Mouse (Mus musculus): ENCODE measurements at regions not wholly inside any gene's neighbourhood (a gene's known extent, or its start where the extent isn't known, plus 50 kb on each side); places are given as distances from the start of the nearest gene placed in this dataset.

DNA sequence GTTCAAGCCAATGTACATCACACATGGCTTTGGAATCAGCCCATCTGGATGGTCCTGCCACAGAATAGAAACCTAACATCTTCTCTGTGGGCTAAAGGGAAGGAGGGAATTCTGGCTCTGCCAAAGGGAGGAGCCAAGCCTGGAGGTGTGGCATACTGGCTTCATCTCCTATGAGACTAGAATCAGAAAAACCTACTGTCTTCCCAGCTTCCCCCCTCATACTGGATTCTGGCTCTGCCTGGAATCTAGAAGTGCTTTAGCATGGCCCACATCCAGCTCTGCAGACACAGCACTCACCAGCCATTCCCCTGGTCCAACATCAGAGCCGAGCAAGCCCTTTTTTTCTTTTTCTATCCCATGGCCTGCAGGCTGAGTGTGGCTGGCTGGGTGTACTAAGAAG is 206.9 kb downstream of the Sox9 start:
- no peak for DNase-seq (ENCODE audit: low spot score)
- Histone ChIP-seq H3K4me3 (ENCODE audit: low read depth, low read length) (no peak overlapping the region), H3K4me1 (ENCODE audit: insufficient read depth, low read depth, low read length) (no peaks in the 10 kb centered on the region), H3K9me3 (replicated peaks) (peaks cover 90% of the 10 kb centered on the region), H3K36me3 (replicated peaks) (no peaks in the 10 kb centered on the region), H3K27me3 (ENCODE audit: insufficient read depth, low read length) (no peaks in the 10 kb centered on the region)
- TF ChIP-seq CTCF (IDR thresholded peaks at IDR 0.05; ENCODE audit: low read depth, low read length) (no peak), GATA1 (IDR thresholded peaks at IDR 0.05; ENCODE audit: borderline replicate concordance, low read length) (no peak), TAL1 (conservative IDR thresholded peaks at IDR 0.05; ENCODE audit: low read depth, low read length) (no peak), GATA2 (IDR thresholded peaks at IDR 0.05; ENCODE audit: borderline replicate concordance, low read depth, low read length) (no peak), POLR2AphosphoS5 (IDR thresholded peaks at IDR 0.05; ENCODE audit: insufficient replicate concordance, low read depth, low read length) (no peak)
- ATAC-seq (ENCODE audit: extremely low read depth, insufficient number of reproducible peaks, low FRiP score, poor library complexity, severe bottlenecking), result no peak

DNA sequence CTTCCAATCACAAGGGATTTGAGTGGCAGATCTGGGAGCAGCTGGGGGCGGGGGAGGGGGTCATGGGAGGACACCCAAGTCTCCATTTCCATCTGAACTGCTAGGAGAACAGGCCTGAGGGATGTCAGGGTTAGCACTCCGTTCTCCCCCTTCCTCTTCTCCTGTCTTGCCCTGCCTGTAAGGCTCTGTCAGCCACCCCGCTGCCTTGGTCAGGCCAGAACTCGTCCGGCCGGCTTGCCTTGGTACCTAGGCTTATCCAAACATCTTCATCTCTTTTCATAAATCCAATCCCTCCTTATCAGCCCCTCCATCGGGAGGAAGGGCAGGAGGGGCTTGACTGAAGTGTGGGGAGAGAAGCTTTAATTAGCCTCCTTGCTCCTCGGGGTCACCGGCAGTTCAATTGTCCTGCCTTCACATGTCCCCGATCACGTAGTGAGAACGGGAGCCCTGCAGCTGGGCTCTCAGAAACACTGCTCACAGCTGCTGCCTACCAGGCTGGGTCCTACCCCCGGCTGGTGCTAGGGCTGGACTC is 208.0 kb downstream of the Sox9 start:
- no peaks in the 10 kb centered on the region for H3K4me1 ChIP-seq (ENCODE audit: insufficient read depth, low read depth, low read length)

DNA sequence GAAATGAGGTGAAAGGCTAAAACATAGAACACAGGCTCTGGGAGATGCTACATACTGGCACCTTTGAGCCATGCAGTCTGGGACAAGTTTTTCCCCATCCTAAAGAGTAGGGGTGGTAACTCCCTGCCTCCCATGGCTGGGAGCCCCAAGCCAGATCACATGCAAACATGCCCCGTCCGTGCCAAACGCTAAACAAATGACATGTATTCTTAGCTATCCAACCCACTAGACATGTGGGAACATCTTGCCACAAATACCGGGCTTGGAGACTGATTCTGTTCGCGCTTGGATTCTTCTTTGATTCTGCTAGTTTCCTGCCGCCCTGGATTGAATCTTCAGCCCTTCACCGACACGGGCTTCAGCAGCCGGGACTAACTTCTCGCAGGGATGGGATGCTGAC is 208.7 kb downstream of the Sox9 start:
- no peak overlapping the region for H3K4me3 ChIP-seq (ENCODE audit: low read depth, low read length)
- ATAC-seq (ENCODE audit: extremely low read depth, insufficient number of reproducible peaks, low FRiP score, poor library complexity, severe bottlenecking) (no peak), DNase-seq (ENCODE audit: low spot score) (no peak)
- H3K36me3 ChIP-seq (replicated peaks), result no peaks in the 10 kb centered on the region
- H3K27me3 ChIP-seq (ENCODE audit: insufficient read depth, low read length), result no peaks in the 10 kb centered on the region
- TF ChIP-seq GATA2 (IDR thresholded peaks at IDR 0.05; ENCODE audit: borderline replicate concordance, low read depth, low read length) (no peak), CTCF (IDR thresholded peaks at IDR 0.05; ENCODE audit: low read depth, low read length) (no peak), GATA1 (IDR thresholded peaks at IDR 0.05; ENCODE audit: borderline replicate concordance, low read length) (no peak), TAL1 (conservative IDR thresholded peaks at IDR 0.05; ENCODE audit: low read depth, low read length) (no peak), POLR2AphosphoS5 (IDR thresholded peaks at IDR 0.05; ENCODE audit: insufficient replicate concordance, low read depth, low read length) (no peak)
- peaks cover 83% of the 10 kb centered on the region for H3K9me3 ChIP-seq (replicated peaks)
- H3K4me1 ChIP-seq (ENCODE audit: insufficient read depth, low read depth, low read length), result no peaks in the 10 kb centered on the region

More for the DNA sequence above, 208.0 kb downstream of the Sox9 start:
- DNase-seq (ENCODE audit: low spot score) (no peak), ATAC-seq (ENCODE audit: extremely low read depth, insufficient number of reproducible peaks, low FRiP score, poor library complexity, severe bottlenecking) (no peak)
- no peak overlapping the region for H3K4me3 ChIP-seq (ENCODE audit: low read depth, low read length)
- H3K9me3 ChIP-seq (replicated peaks), result peaks cover 87% of the 10 kb centered on the region
- no peaks in the 10 kb centered on the region for H3K36me3 ChIP-seq (replicated peaks)
- H3K27me3 ChIP-seq (ENCODE audit: insufficient read depth, low read length), result no peaks in the 10 kb centered on the region
- TF ChIP-seq POLR2AphosphoS5 (IDR thresholded peaks at IDR 0.05; ENCODE audit: insufficient replicate concordance, low read depth, low read length), result no peak
- no peak for TF ChIP-seq CTCF (IDR thresholded peaks at IDR 0.05; ENCODE audit: low read depth, low read length)
- no peak for TF ChIP-seq GATA2 (IDR thresholded peaks at IDR 0.05; ENCODE audit: borderline replicate concordance, low read depth, low read length)
- no peak for TF ChIP-seq TAL1 (conservative IDR thresholded peaks at IDR 0.05; ENCODE audit: low read depth, low read length)
- no peak for TF ChIP-seq GATA1 (IDR thresholded peaks at IDR 0.05; ENCODE audit: borderline replicate concordance, low read length)

DNA sequence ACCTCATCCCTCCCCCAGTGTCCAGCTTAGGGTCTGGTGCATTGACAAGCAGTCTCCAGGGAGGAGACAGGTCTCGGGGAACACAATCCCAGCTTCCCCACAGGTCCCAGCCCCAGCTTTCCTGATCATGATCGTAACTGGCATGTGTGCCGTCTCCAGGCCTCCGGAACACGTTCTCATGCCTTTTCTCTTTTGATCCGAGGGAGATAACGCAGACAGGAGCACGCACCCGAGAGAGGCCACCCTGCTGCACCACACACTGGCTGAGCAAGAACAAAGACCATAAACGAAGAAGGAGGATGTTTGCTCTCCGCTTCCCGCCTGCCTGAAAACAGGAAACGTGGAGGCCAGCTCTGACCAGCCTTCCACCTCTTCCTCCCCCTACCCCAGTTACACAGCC is 209.8 kb downstream of the Sox9 start:
- Histone ChIP-seq H3K27me3 (ENCODE audit: insufficient read depth, low read length) (no peaks in the 10 kb centered on the region), H3K36me3 (replicated peaks) (no peaks in the 10 kb centered on the region), H3K4me1 (ENCODE audit: insufficient read depth, low read depth, low read length) (no peaks in the 10 kb centered on the region), H3K9me3 (replicated peaks) (peaks cover 79% of the 10 kb centered on the region), H3K4me3 (ENCODE audit: low read depth, low read length) (no peak overlapping the region)
- TF ChIP-seq GATA1 (IDR thresholded peaks at IDR 0.05; ENCODE audit: borderline replicate concordance, low read length), result no peak
- no peak for TF ChIP-seq GATA2 (IDR thresholded peaks at IDR 0.05; ENCODE audit: borderline replicate concordance, low read depth, low read length)
- no peak for TF ChIP-seq CTCF (IDR thresholded peaks at IDR 0.05; ENCODE audit: low read depth, low read length)
- no peak for TF ChIP-seq POLR2AphosphoS5 (IDR thresholded peaks at IDR 0.05; ENCODE audit: insufficient replicate concordance, low read depth, low read length)
- TF ChIP-seq TAL1 (conservative IDR thresholded peaks at IDR 0.05; ENCODE audit: low read depth, low read length), result no peak
- ATAC-seq (ENCODE audit: extremely low read depth, insufficient number of reproducible peaks, low FRiP score, poor library complexity, severe bottlenecking), result no peak
- no peak for DNase-seq (ENCODE audit: low spot score)

DNA sequence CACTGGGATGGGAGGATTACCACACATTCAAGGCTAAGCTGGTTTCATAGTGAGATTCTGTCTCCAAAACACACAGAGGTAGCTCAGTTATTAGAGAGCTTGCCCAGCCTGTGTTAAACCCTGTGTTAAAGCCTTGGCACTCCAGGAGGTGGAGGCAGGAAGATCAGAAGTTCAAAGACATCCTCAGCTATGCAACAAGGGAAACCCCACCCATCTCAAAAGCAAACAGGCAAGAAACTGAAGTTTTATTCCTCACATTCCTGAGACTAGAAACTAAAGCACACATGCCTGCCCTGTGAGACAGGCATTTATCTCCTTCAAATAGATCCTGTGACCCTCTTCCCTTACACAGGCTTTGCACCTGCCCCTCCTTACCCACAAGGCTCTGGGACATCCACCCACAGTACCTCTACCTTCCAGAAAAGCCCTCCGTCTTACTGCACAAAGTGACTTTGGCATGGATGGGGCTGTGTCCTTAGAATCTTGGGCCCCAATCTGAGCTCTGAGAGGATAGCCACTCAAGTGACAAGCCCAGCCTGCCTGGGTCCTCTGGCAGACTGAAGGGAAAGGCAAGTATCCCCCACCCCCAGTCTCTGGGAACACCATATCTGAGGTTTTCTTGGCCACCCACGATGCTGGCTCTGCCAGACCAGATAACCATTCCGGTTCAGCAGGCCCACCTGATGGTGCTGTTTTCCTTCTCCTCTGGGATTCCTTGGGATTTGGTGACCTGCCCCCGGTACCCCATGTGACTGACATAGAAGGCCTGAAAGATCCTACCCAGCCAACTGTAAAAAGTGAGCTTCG is 217.0 kb downstream of the Sox9 start:
- no peak for ATAC-seq (ENCODE audit: extremely low read depth, insufficient number of reproducible peaks, low FRiP score, poor library complexity, severe bottlenecking)
- Histone ChIP-seq H3K9me3 (replicated peaks) (peaks cover 74% of the 10 kb centered on the region), H3K36me3 (replicated peaks) (no peaks in the 10 kb centered on the region), H3K27me3 (ENCODE audit: insufficient read depth, low read length) (no peaks in the 10 kb centered on the region), H3K4me3 (ENCODE audit: low read depth, low read length) (no peak overlapping the region), H3K4me1 (ENCODE audit: insufficient read depth, low read depth, low read length) (no peaks in the 10 kb centered on the region)
- no peak for DNase-seq (ENCODE audit: low spot score)
- TF ChIP-seq TAL1 (conservative IDR thresholded peaks at IDR 0.05; ENCODE audit: low read depth, low read length), result no peak

DNA sequence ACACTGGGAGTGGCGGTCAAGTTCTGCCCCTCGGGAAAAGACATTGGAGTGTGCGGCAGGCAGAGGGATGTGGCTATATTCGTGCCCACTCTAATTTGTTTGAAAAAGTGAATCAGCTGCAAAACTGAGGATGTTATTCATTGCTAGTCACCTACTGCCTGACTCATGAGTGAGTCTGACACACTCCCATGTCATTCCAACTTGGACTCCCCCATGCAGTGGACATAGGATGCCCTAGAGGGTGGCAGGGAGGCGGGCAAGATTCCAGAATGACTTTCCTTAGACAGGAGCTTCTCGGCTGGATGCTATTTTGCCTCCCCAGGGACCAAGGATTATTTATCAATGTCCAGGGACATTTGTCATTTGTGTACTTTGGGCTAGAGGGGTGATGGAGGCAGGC is 219.0 kb downstream of the Sox9 start:
- TF ChIP-seq CTCF (IDR thresholded peaks at IDR 0.05; ENCODE audit: low read depth, low read length) (no peak), POLR2AphosphoS5 (IDR thresholded peaks at IDR 0.05; ENCODE audit: insufficient replicate concordance, low read depth, low read length) (no peak), GATA1 (IDR thresholded peaks at IDR 0.05; ENCODE audit: borderline replicate concordance, low read length) (no peak), GATA2 (IDR thresholded peaks at IDR 0.05; ENCODE audit: borderline replicate concordance, low read depth, low read length) (no peak), TAL1 (conservative IDR thresholded peaks at IDR 0.05; ENCODE audit: low read depth, low read length) (no peak)
- H3K4me3 ChIP-seq (ENCODE audit: low read depth, low read length), result no peak overlapping the region
- no peaks in the 10 kb centered on the region for H3K36me3 ChIP-seq (replicated peaks)
- H3K9me3 ChIP-seq (replicated peaks), result peaks cover 86% of the 10 kb centered on the region
- DNase-seq (ENCODE audit: low spot score), result no peak
- ATAC-seq (ENCODE audit: extremely low read depth, insufficient number of reproducible peaks, low FRiP score, poor library complexity, severe bottlenecking), result no peak
- no peaks in the 10 kb centered on the region for H3K4me1 ChIP-seq (ENCODE audit: insufficient read depth, low read depth, low read length)
- no peaks in the 10 kb centered on the region for H3K27me3 ChIP-seq (ENCODE audit: insufficient read depth, low read length)

Data from G1E (cell line).